Mouse (Mus musculus) T-helper 2 cell (primary cell): ENCODE data around the gene Susd1.
"Not testable (repeated sequence)": the region's sequence is repeated elsewhere in the genome, so short reads cannot be mapped to it uniquely, and the experiment has no call there.

ENCODE experiments used
- in situ Hi-C: fragments of 300-600 bp; cut with MboI, MseI; formaldehyde crosslinking; loops from one replicate; pipeline ENCODE4 v1.15.1; 2025; ENCODE audit warnings: high pct_unique_total_duplicates

The Susd1 gene

GRCm38 (mm10) chr4:59291914-59292718, 146.3 kb downstream of the Susd1 start:
- in situ Hi-C loops, result no loop called here

GRCm38 (mm10) chr4:59290972-59291576, 147.4 kb downstream of the Susd1 start:
- in situ Hi-C loops, result no loop called here

GRCm38 (mm10) chr4:59287103-59287502, 151.3 kb downstream of the Susd1 start:
- in situ Hi-C loops, result no loop called here

GRCm38 (mm10) chr4:59286351-59286750, 152.1 kb downstream of the Susd1 start:
- in situ Hi-C loops, result not testable (repeated sequence)

GRCm38 (mm10) chr4:59282699-59283487, 155.5 kb downstream of the Susd1 start:
- in situ Hi-C loops, result no loop called here

- in situ Hi-C loops, result no loop called here
Measured at GRCm38 (mm10) chr4:59282137-59282536, 156.3 kb downstream of the Susd1 start.

- in situ Hi-C loops, result no loop called here
Measured at GRCm38 (mm10) chr4:59280876-59281275, 157.6 kb downstream of the Susd1 start.

GRCm38 (mm10) chr4:59279111-59279510, 159.3 kb downstream of the Susd1 start:
- in situ Hi-C loops, result loop anchor here (10.0 kb wide), 1 partner anchor 814 kb away; no protein-coding TSS in a partner anchor

GRCm38 (mm10) chr4:59278410-59278809, 160.0 kb downstream of the Susd1 start:
- in situ Hi-C loops, result loop anchor here (10.0 kb wide), 1 partner anchor 814 kb away; no protein-coding TSS in a partner anchor

GRCm38 (mm10) chr4:59277958-59278357, 160.5 kb downstream of the Susd1 start:
- in situ Hi-C loops, result loop anchor here (10.0 kb wide), 1 partner anchor 813 kb away; no protein-coding TSS in a partner anchor

GRCm38 (mm10) chr4:59275956-59276355, 162.5 kb downstream of the Susd1 start:
- in situ Hi-C loops, result loop anchor here (10.0 kb wide), 1 partner anchor 811 kb away; no protein-coding TSS in a partner anchor

- in situ Hi-C loops, result loop anchor here (10.0 kb wide), 1 partner anchor 811 kb away; no protein-coding TSS in a partner anchor
Measured at GRCm38 (mm10) chr4:59275494-59275893, 162.9 kb downstream of the Susd1 start.

- in situ Hi-C loops, result loop anchor here (10.0 kb wide), 1 partner anchor 809 kb away; no protein-coding TSS in a partner anchor
Measured at GRCm38 (mm10) chr4:59274136-59274535, 164.3 kb downstream of the Susd1 start.

GRCm38 (mm10) chr4:59273342-59273741, 165.1 kb downstream of the Susd1 start:
- in situ Hi-C loops, result loop anchor here (10.0 kb wide), 1 partner anchor 809 kb away; no protein-coding TSS in a partner anchor

GRCm38 (mm10) chr4:59265631-59266030, 172.8 kb downstream of the Susd1 start:
- in situ Hi-C loops, result no loop called here

GRCm38 (mm10) chr4:59265182-59265581, 173.3 kb downstream of the Susd1 start:
- in situ Hi-C loops, result no loop called here
